Comparison of ENCODE assay signal across 8 mouse cellular contexts in genomic region chr17:12880178-12880577, GRCm38 (mm10). TPM values are rescaled to one million over a fixed set of nuclear protein-coding genes. Genes with fewer than 3 reads are reported as not detected.
DNase-seq lines count a peak whose midpoint lies in the region; ATAC-seq and TF ChIP-seq lines count a peak whose summit lies in the region.

No protein-coding gene starts in this region.

- H3K4me2 ChIP-seq in forebrain, embryonic 16.5 days (ENCODE audit: low read length), result peak overlapping the region; percentile 33
- peak overlapping the region; percentile 33 for H3K4me2 ChIP-seq in liver, postnatal 0 days (ENCODE audit: low read depth, low read length)
- H3K4me2 ChIP-seq in neural tube, embryonic 14.5 days (ENCODE audit: low read depth, low read length), result peak overlapping the region; percentile 19; the same call in 1 of the 2 replicates

- TF ChIP-seq EP300 in liver, postnatal 0 days (IDR thresholded peaks at IDR 0.05; ENCODE audit: low read depth), result no peak

- H3K4me1 ChIP-seq in forebrain, embryonic 16.5 days (replicated peaks; ENCODE audit: control insufficient read depth, insufficient read depth, low read length), result no peaks in the 10 kb centered on the region
- H3K4me1 ChIP-seq in liver, postnatal 0 days (ENCODE audit: insufficient read depth), result no peaks in the 10 kb centered on the region
- no peaks in the 10 kb centered on the region for H3K4me1 ChIP-seq in neural tube, embryonic 14.5 days (ENCODE audit: control insufficient read depth, insufficient read depth, low read length)

- ATAC-seq in forebrain, embryonic 16.5 days, result peak; percentile 78
- peak; percentile 72 for ATAC-seq in liver, postnatal 0 days
- peak; percentile 69; the same call in 1 of the 2 replicates for ATAC-seq in neural tube, embryonic 14.5 days (ENCODE audit: low read depth)

- H3K27me3 ChIP-seq in forebrain, embryonic 16.5 days (replicated peaks; ENCODE audit: control insufficient read depth, insufficient read depth, low read length), result no peaks in the 10 kb centered on the region
- peaks cover 5% of the 10 kb centered on the region; the same call in 1 of the 2 replicates for H3K27me3 ChIP-seq in liver, postnatal 0 days (ENCODE audit: insufficient read depth, low read length)
- H3K27me3 ChIP-seq in neural tube, embryonic 14.5 days (ENCODE audit: control insufficient read depth, insufficient read depth, low read length), result no peaks in the 10 kb centered on the region

- H3K9ac ChIP-seq in forebrain, embryonic 16.5 days (replicated peaks; ENCODE audit: low read depth, low read length), result no peak overlapping the region
- no peak overlapping the region for H3K9ac ChIP-seq in liver, postnatal 0 days (replicated peaks)
- no peak overlapping the region for H3K9ac ChIP-seq in neural tube, embryonic 14.5 days (replicated peaks; ENCODE audit: low read depth, low read length)

- H3K4me3 ChIP-seq in forebrain, embryonic 16.5 days (replicated peaks; ENCODE audit: low read length), result no peak overlapping the region
- H3K4me3 ChIP-seq in liver, postnatal 0 days (ENCODE audit: low read depth, low read length), result no peak overlapping the region
- H3K4me3 ChIP-seq in neural tube, embryonic 14.5 days (ENCODE audit: low read depth, low read length), result no peak overlapping the region

- under 1% methylated on average over 14 of the region's 14 CpGs for WGBS in forebrain, embryonic 16.5 days
- WGBS in liver, postnatal 0 days (ENCODE audit: insufficient replicate concordance), result 2% methylated on average over 14 of the region's 14 CpGs
- WGBS in neural tube, embryonic 14.5 days, result 4% methylated on average over 14 of the region's 14 CpGs

- intact Hi-C loops in heart, postnatal 25 days (cut with DNase I), result loop anchor here (2.0 kb wide), 1 partner anchor 117 kb away; no protein-coding TSS in a partner anchor

- no peaks in the 10 kb centered on the region for H3K36me3 ChIP-seq in forebrain, embryonic 16.5 days (ENCODE audit: control insufficient read depth, insufficient read depth)
- no peaks in the 10 kb centered on the region for H3K36me3 ChIP-seq in liver, postnatal 0 days (replicated peaks; ENCODE audit: insufficient read depth, low read length)
- no peaks in the 10 kb centered on the region for H3K36me3 ChIP-seq in neural tube, embryonic 14.5 days (ENCODE audit: control insufficient read depth, insufficient read depth, low read length)

- peak; percentile 85 for DNase-seq in ES-CJ7 (ENCODE audit: low read depth, low spot score)
- DNase-seq in cerebellum, adult 11 months, result peak; percentile 75
- peak; percentile 57 for DNase-seq in heart, postnatal 25 days (ENCODE audit: low spot score)
- DNase-seq in layer of hippocampus, adult 11-12 months (ENCODE audit: low spot score), result peak; percentile 88
- peak; percentile 75 for DNase-seq in liver, postnatal 0 days
- DNase-seq in testis, postnatal 10 days (ENCODE audit: low spot score), result peak; percentile 85

- H3K9me3 ChIP-seq in forebrain, embryonic 16.5 days (ENCODE audit: control insufficient read depth, low read length), result no peaks in the 10 kb centered on the region
- H3K9me3 ChIP-seq in liver, postnatal 0 days (ENCODE audit: low read length), result no peaks in the 10 kb centered on the region
- no peaks in the 10 kb centered on the region for H3K9me3 ChIP-seq in neural tube, embryonic 14.5 days (ENCODE audit: control insufficient read depth, low read length)

- peak; percentile 84 for TF ChIP-seq CTCF in liver, postnatal 0 days (IDR thresholded peaks at IDR 0.05; ENCODE audit: low read depth)

- H3K27ac ChIP-seq in forebrain, embryonic 16.5 days (ENCODE audit: low read length), result no peak overlapping the region
- no peak overlapping the region for H3K27ac ChIP-seq in liver, postnatal 0 days (ENCODE audit: low read depth)
- no peak overlapping the region for H3K27ac ChIP-seq in neural tube, embryonic 14.5 days (ENCODE audit: low read depth, low read length)

RNA-seq across cellular contexts. Expression of gene Mrgprh, which starts 4.3 kb away (rescaled TPM):
- polyA plus RNA-seq in forebrain, embryonic 16.5 days (2015; fragmentation: Nextera tagmentation; extraction: Ambion mirVana), result not detected in 2 replicates
- 1 to 10 TPM; 5.3 to 5.4 TPM for total RNA-seq in heart, postnatal 25 days (2021)
- polyA plus RNA-seq in liver, postnatal 0 days (2015; fragmentation: Nextera tagmentation; extraction: Ambion mirVana), result not detected in 2 replicates
- polyA plus RNA-seq in neural tube, embryonic 14.5 days (2014; fragmentation: Nextera tagmentation; extraction: Ambion mirVana), result not detected in 2 replicates

RNA-seq across cellular contexts. Expression of gene Mas1, which starts 12.2 kb away (rescaled TPM):
- 0.43 and 0.50 TPM in 2 replicates for polyA plus RNA-seq in forebrain, embryonic 16.5 days (2015; fragmentation: Nextera tagmentation; extraction: Ambion mirVana)
- total RNA-seq in heart, postnatal 25 days (2021), result 1 to 10 TPM in 1 of 2 experiments, under 1 TPM in 1; 0.42 to 1.8 TPM
- polyA plus RNA-seq in liver, postnatal 0 days (2015; fragmentation: Nextera tagmentation; extraction: Ambion mirVana), result 0.12 and 0.28 TPM in 2 replicates
- 0.28 and 0.66 TPM in 2 replicates for polyA plus RNA-seq in neural tube, embryonic 14.5 days (2014; fragmentation: Nextera tagmentation; extraction: Ambion mirVana)

RNA-seq across cellular contexts. Expression of gene Pnldc1, which starts 29.9 kb away (rescaled TPM):
- 2.2 and 2.3 TPM in 2 replicates for polyA plus RNA-seq in forebrain, embryonic 16.5 days (2015; fragmentation: Nextera tagmentation; extraction: Ambion mirVana)
- total RNA-seq in heart, postnatal 25 days (2021), result under 1 TPM; 0.42 to 0.55 TPM
- 0.47 and 0.95 TPM in 2 replicates for polyA plus RNA-seq in liver, postnatal 0 days (2015; fragmentation: Nextera tagmentation; extraction: Ambion mirVana)
- polyA plus RNA-seq in neural tube, embryonic 14.5 days (2014; fragmentation: Nextera tagmentation; extraction: Ambion mirVana), result 1.6 and 2.0 TPM in 2 replicates

RNA-seq across cellular contexts. Expression of gene Tcp1, which starts 35.3 kb away (rescaled TPM):
- 410 and 457 TPM in 2 replicates for polyA plus RNA-seq in forebrain, embryonic 16.5 days (2015; fragmentation: Nextera tagmentation; extraction: Ambion mirVana)
- total RNA-seq in heart, postnatal 25 days (2021), result 100 to 1,000 TPM; 200 to 213 TPM
- 136 TPM in 2 replicates for polyA plus RNA-seq in liver, postnatal 0 days (2015; fragmentation: Nextera tagmentation; extraction: Ambion mirVana)
- 375 and 416 TPM in 2 replicates for polyA plus RNA-seq in neural tube, embryonic 14.5 days (2014; fragmentation: Nextera tagmentation; extraction: Ambion mirVana)

RNA-seq across cellular contexts. Expression of gene Mrpl18, which starts 36.0 kb away (rescaled TPM):
- 122 and 126 TPM in 2 replicates for polyA plus RNA-seq in forebrain, embryonic 16.5 days (2015; fragmentation: Nextera tagmentation; extraction: Ambion mirVana)
- total RNA-seq in heart, postnatal 25 days (2021), result 100 to 1,000 TPM; 157 to 175 TPM
- polyA plus RNA-seq in liver, postnatal 0 days (2015; fragmentation: Nextera tagmentation; extraction: Ambion mirVana), result 72.2 and 81.0 TPM in 2 replicates
- polyA plus RNA-seq in neural tube, embryonic 14.5 days (2014; fragmentation: Nextera tagmentation; extraction: Ambion mirVana), result 128 and 133 TPM in 2 replicates
